Mouse (Mus musculus): ENCODE measurements at regions not wholly inside any gene's neighbourhood (a gene's known extent, or its start where the extent isn't known, plus 50 kb on each side); places are given as distances from the start of the nearest gene placed in this dataset.

DNA sequence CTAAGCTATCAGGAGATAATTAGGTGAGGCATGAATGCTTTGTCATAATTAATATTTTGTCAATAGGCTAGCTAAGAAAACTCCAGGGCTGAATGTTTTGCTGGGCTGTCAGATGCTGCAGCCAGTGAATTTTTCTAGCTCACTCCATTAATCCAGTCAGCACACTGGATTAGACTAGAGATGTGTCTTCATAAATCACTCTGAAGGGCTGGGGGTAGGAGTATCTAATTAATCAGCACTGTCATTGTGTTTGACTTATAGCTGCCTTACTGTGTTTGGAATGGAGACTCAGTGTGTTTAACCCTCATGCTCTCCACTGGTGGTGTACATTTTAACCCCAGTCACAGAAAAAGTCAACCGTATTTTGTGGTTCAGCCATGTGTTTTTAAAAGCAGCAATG lies 179.9 kb upstream of the Isl1 start:
- no peak for ATAC-seq (replicated peaks; ENCODE audit: low FRiP score)
- DNase-seq (ENCODE audit: low spot score) = no peak
- H3K4me3 ChIP-seq (ENCODE audit: low read depth, low read length) = no peak overlapping the region

DNA sequence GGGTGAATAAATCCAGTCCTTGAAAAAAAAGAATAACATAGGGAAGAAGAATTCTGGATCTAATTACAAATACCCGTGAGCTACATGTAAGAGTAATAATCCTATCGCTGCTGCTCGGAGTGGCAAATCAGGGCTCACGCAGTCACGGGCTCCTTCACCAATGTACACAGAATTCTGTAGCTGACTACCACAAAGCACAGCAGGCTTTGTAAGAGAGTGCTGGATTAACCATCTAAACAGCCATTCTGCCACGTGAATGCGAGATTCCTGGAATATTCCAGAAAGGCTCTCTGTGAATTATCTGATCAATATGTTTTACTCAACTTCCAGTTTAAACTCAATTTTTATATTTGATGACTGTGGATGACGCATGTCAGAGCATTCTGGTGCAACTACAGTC lies 165.1 kb upstream of the Isl1 start:
- no peak for DNase-seq (ENCODE audit: low spot score)
- no peaks in the 10 kb centered on the region for H3K27me3 ChIP-seq (ENCODE audit: control insufficient read depth, insufficient read depth, low read length)
- H3K27ac ChIP-seq (ENCODE audit: low read depth, low read length) = no peak overlapping the region
- no peaks in the 10 kb centered on the region for H3K9me3 ChIP-seq (ENCODE audit: control insufficient read depth, low read length)
- no peak overlapping the region for H3K4me3 ChIP-seq (ENCODE audit: low read depth, low read length)
- no peak overlapping the region for H3K9ac ChIP-seq (ENCODE audit: low read length)
- H3K4me1 ChIP-seq (replicated peaks; ENCODE audit: control insufficient read depth, insufficient read depth, low read length) = no peaks in the 10 kb centered on the region
- no peak overlapping the region for H3K4me2 ChIP-seq (ENCODE audit: low read depth, low read length, severe bottlenecking)
- WGBS = 79% methylated on average over 8 of the region's 8 CpGs
- no peaks in the 10 kb centered on the region for H3K36me3 ChIP-seq (ENCODE audit: control insufficient read depth, insufficient read depth, low read length)
- no peak for ATAC-seq (replicated peaks; ENCODE audit: low FRiP score)

More for the DNA sequence above, 179.9 kb upstream of the Isl1 start:
- WGBS = 76% methylated on average over 1 of the region's 1 CpGs
- Histone ChIP-seq H3K27ac (ENCODE audit: low read depth, low read length) (no peak overlapping the region), H3K4me2 (ENCODE audit: low read depth, low read length, severe bottlenecking) (no peak overlapping the region), H3K36me3 (ENCODE audit: control insufficient read depth, insufficient read depth, low read length) (no peaks in the 10 kb centered on the region), H3K9ac (ENCODE audit: low read length) (no peak overlapping the region), H3K4me1 (replicated peaks; ENCODE audit: control insufficient read depth, insufficient read depth, low read length) (no peaks in the 10 kb centered on the region), H3K27me3 (ENCODE audit: control insufficient read depth, insufficient read depth, low read length) (no peaks in the 10 kb centered on the region), H3K9me3 (ENCODE audit: control insufficient read depth, low read length) (no peaks in the 10 kb centered on the region)

DNA sequence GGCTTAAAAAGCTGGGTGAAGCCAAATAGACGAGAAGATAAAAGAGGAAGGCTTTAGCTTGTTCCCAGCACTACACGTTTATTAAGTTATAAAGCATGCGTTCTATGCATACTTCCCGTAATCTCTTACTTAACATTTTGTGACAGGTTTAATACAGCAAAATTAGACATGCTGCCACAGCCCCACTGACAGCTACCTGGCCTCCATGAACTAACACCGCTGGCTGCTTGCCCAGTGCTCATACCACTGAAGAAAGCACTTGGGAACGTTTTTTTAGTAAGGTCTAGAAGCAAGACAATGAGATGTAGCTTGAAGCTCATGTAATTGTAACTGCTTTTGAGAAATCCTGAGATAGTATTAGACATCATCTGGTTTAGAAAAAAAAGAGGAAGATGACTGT lies 152.3 kb upstream of the Isl1 start:
- no peak for ATAC-seq (replicated peaks; ENCODE audit: low FRiP score)
- Histone ChIP-seq H3K9me3 (ENCODE audit: control insufficient read depth, low read length) (no peaks in the 10 kb centered on the region), H3K4me3 (ENCODE audit: low read depth, low read length) (no peak overlapping the region), H3K4me1 (replicated peaks; ENCODE audit: control insufficient read depth, insufficient read depth, low read length) (no peaks in the 10 kb centered on the region), H3K27ac (ENCODE audit: low read depth, low read length) (no peak overlapping the region), H3K9ac (ENCODE audit: low read length) (no peak overlapping the region), H3K27me3 (ENCODE audit: control insufficient read depth, insufficient read depth, low read length) (no peaks in the 10 kb centered on the region), H3K4me2 (ENCODE audit: low read depth, low read length, severe bottlenecking) (no peak overlapping the region), H3K36me3 (ENCODE audit: control insufficient read depth, insufficient read depth, low read length) (no peaks in the 10 kb centered on the region)
- WGBS = 82% methylated on average over 6 of the region's 6 CpGs
- no peak for DNase-seq (ENCODE audit: low spot score)

DNA sequence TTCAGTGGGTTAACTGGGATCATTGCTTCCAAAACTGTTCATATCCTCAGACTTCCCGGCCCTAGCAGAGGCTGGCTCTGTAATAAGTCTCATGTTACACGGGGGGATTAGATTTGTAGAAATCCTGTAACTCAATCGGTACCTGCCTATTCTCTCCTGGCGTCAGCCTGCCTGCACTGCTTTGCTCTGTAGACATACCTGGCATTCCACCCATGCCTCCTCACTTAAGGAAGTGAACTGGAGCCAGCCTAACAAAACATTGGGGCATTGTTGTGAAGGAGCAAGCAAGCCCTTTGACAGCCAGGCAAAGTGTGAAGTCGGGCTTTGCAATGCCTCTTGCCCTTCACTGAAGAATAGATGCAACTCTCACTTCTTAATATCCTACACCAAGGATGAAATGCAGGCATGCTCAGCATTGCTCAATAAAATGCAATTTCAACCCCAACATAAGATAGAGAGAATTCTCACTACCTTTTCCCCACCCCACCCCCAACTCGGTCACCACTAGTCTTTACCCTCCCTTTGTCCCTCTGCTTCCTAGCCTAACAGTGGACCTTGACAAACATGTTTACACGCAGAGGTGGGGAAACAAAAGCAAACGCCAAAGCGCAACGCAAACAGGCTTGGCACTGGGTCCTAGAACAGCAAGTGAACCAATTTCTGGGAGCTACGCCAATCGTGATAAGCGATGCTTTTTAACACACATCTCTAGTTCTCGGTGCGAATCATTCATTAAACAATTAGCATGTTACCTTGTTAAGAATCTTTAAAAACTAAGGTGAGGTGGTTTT lies 133.9 kb upstream of the Isl1 start:
- DNase-seq (ENCODE audit: low spot score) = no peak

DNA sequence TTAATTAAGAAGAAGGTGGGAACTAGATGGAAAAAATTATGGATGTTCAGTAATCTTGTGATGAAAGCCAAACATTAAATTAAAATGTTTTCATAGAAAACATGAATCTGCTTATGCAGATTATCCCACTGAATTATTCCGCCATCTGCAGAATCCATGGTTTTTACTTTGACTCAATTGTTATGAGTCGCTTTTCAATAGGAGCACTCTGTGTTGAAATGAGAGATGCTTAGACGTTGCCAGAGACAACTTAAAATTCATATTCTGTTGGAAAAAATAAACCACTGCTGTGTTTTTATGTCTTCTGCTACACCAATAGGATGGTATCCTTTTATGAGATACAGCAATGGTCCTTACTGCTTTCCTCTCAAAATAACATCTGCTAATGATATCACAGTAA lies 108.3 kb upstream of the Isl1 start:
- H3K27ac ChIP-seq (ENCODE audit: low read depth, low read length) = no peak overlapping the region
- H3K36me3 ChIP-seq (ENCODE audit: control insufficient read depth, insufficient read depth, low read length) = no peaks in the 10 kb centered on the region
- ATAC-seq (replicated peaks; ENCODE audit: low FRiP score) = no peak
- 89% methylated on average over 3 of the region's 3 CpGs for WGBS
- no peak overlapping the region for H3K4me3 ChIP-seq (ENCODE audit: low read depth, low read length)
- no peaks in the 10 kb centered on the region for H3K27me3 ChIP-seq (ENCODE audit: control insufficient read depth, insufficient read depth, low read length)
- H3K9me3 ChIP-seq (ENCODE audit: control insufficient read depth, low read length) = no peaks in the 10 kb centered on the region
- no peak overlapping the region for H3K4me2 ChIP-seq (ENCODE audit: low read depth, low read length, severe bottlenecking)
- peaks cover 5% of the 10 kb centered on the region; the same call in 1 of the 2 replicates for H3K4me1 ChIP-seq (replicated peaks; ENCODE audit: control insufficient read depth, insufficient read depth, low read length)
- DNase-seq (ENCODE audit: low spot score) = no peak
- no peak overlapping the region for H3K9ac ChIP-seq (ENCODE audit: low read length)

More for the DNA sequence above, 133.9 kb upstream of the Isl1 start:
- Histone ChIP-seq H3K9me3 (ENCODE audit: control insufficient read depth, low read length) (no peaks in the 10 kb centered on the region), H3K27ac (ENCODE audit: low read depth, low read length) (no peak overlapping the region), H3K27me3 (ENCODE audit: control insufficient read depth, insufficient read depth, low read length) (no peaks in the 10 kb centered on the region), H3K4me3 (ENCODE audit: low read depth, low read length) (no peak overlapping the region), H3K4me2 (ENCODE audit: low read depth, low read length, severe bottlenecking) (no peak overlapping the region), H3K4me1 (replicated peaks; ENCODE audit: control insufficient read depth, insufficient read depth, low read length) (peaks cover 1% of the 10 kb centered on the region; the same call in 1 of the 2 replicates), H3K9ac (ENCODE audit: low read length) (no peak overlapping the region), H3K36me3 (ENCODE audit: control insufficient read depth, insufficient read depth, low read length) (no peaks in the 10 kb centered on the region)
- WGBS = 32% methylated on average over 15 of the region's 15 CpGs
- ATAC-seq (replicated peaks; ENCODE audit: low FRiP score) = no peak

DNA sequence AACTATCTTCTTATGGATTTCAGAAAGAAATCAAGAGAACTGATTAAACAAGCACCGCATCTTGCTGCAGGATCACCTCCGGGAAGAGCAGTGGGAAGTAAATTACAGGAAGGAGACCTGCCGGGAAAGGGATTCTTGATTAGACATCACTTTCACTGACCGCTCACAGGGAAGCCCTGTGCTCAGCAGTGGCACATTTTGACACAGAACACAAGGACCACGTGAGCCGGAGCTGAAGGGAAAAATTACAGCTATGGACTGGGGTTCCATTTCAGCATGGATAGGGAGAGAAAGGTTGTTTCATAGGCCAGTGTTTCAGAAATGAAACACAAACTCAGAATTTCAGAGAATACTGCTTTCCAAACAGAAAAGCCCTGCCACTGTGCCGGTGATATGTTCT lies 105.0 kb upstream of the Isl1 start:
- ATAC-seq (replicated peaks; ENCODE audit: low FRiP score) = peak; percentile 51; the same call in 1 of the 2 replicates
- 54% methylated on average over 7 of the region's 7 CpGs for WGBS
- H3K27ac ChIP-seq (ENCODE audit: low read depth, low read length) = no peak overlapping the region; the same call in 1 of the 2 replicates

DNA sequence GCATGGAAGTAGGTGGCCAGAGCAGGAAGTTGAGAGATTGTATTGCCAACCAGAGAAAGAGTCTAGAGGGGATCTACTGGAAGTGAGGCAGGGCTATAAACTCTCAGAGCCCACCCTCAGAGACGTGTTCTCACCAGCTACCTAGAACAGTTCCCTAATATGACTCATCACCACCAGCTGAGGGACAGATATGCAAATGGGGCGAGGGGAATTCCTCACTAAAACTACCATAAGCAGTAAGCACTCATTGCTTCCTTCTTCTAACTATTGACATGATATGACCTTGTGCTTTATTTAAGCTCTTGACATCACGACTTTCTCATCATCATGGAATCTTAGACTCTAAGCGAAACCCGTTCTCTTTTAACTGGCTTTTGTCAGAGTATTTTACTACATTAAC lies 101.2 kb upstream of the Isl1 start:
- H3K27ac ChIP-seq (ENCODE audit: low read depth, low read length) = no peak overlapping the region
- 83% methylated on average over 5 of the region's 5 CpGs for WGBS
- H3K27me3 ChIP-seq (ENCODE audit: control insufficient read depth, insufficient read depth, low read length) = no peaks in the 10 kb centered on the region

More for the DNA sequence above, 105.0 kb upstream of the Isl1 start:
- Histone ChIP-seq H3K9ac (ENCODE audit: low read length) (no peak overlapping the region), H3K36me3 (ENCODE audit: control insufficient read depth, insufficient read depth, low read length) (no peaks in the 10 kb centered on the region), H3K4me1 (replicated peaks; ENCODE audit: control insufficient read depth, insufficient read depth, low read length) (peaks cover 5% of the 10 kb centered on the region; the same call in 1 of the 2 replicates), H3K4me2 (ENCODE audit: low read depth, low read length, severe bottlenecking) (no peak overlapping the region), H3K9me3 (ENCODE audit: control insufficient read depth, low read length) (no peaks in the 10 kb centered on the region), H3K27me3 (ENCODE audit: control insufficient read depth, insufficient read depth, low read length) (no peaks in the 10 kb centered on the region), H3K4me3 (ENCODE audit: low read depth, low read length) (no peak overlapping the region)
- no peak for DNase-seq (ENCODE audit: low spot score)

More for the DNA sequence above, 101.2 kb upstream of the Isl1 start:
- no peaks in the 10 kb centered on the region for H3K36me3 ChIP-seq (ENCODE audit: control insufficient read depth, insufficient read depth, low read length)
- no peak for ATAC-seq (replicated peaks; ENCODE audit: low FRiP score)
- H3K4me2 ChIP-seq (ENCODE audit: low read depth, low read length, severe bottlenecking) = no peak overlapping the region
- peaks cover 5% of the 10 kb centered on the region; the same call in 1 of the 2 replicates for H3K4me1 ChIP-seq (replicated peaks; ENCODE audit: control insufficient read depth, insufficient read depth, low read length)
- DNase-seq (ENCODE audit: low spot score) = no peak
- no peak overlapping the region for H3K9ac ChIP-seq (ENCODE audit: low read length)
- H3K9me3 ChIP-seq (ENCODE audit: control insufficient read depth, low read length) = no peaks in the 10 kb centered on the region
- H3K4me3 ChIP-seq (ENCODE audit: low read depth, low read length) = no peak overlapping the region

Measured in forebrain, embryonic 11.5 days (tissue).